Mouse (Mus musculus): Measurements from ENCODE around the gene Smtn. TPM values are rescaled to one million over a fixed set of nuclear protein-coding genes. Genes with fewer than 3 reads are reported as not detected.

Smtn gene
- polyA plus RNA-seq, 1 experiment = 57.2 TPM

DNA sequence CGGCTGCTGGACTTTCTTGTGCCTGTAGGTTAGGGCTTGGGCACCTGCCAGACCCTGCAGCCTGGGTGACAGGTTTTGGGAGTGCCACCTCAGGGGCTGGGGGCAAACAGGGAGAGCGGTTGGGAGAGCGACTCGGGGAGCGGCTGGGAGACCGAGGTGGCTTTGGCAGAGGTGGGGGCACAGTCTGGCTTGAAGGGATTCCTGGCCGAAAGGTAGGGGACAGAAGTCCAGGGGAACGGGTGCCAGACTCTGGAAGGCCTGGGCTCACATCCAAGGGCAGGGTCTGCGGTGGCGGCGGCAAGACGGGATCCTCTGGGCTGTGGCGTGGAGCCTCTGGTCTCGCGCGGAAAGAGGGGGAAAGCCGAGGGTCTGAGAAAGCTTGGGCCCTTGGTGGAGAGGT lies 38.4 kb downstream of the Smtn start:
- no peak overlapping the region for H3K27ac ChIP-seq (ENCODE audit: insufficient read depth, low read depth, low read length)
- no peak overlapping the region for H3K4me3 ChIP-seq (ENCODE audit: insufficient read depth, low read depth, low read length)
- TF ChIP-seq CTCF (conservative IDR thresholded peaks at IDR 0.05; ENCODE audit: insufficient read depth, insufficient read length, low read depth, low read length) (no peak), POLR2A (IDR thresholded peaks at IDR 0.05; ENCODE audit: low read depth, low read length) (no peak)
- no peaks in the 10 kb centered on the region for H3K27me3 ChIP-seq (replicated peaks; ENCODE audit: control insufficient read depth, insufficient read depth, low read length)
- 67% methylated on average over 17 of the region's 17 CpGs for WGBS
- no peaks in the 10 kb centered on the region; the same call in 1 of the 2 replicates for H3K4me1 ChIP-seq (ENCODE audit: control insufficient read depth, insufficient read depth, low read length)
- H3K36me3 ChIP-seq (ENCODE audit: control insufficient read depth, insufficient read depth, low read length) = no peaks in the 10 kb centered on the region
- peak; percentile 64 for DNase-seq

DNA sequence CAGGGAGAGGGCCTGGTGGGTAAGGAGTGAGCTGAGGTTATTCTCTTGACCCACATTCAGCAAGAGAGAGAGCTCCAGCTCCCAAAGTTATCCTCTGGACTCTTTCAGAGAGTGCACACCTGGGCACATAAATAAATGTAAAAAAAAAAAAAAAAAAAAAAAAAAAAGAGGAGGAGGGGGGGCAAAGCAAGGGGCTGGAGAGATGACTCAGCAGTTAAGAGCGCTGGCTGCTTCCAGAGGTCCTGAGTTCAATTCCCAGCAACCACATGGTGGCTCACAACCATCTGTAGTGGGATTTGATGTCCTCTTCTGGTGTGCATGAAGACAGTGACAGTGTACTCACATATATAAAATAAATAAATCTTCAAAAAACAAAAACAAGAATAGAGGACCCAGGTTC lies 43.1 kb downstream of the Smtn start:
- no peak for TF ChIP-seq POLR2A (IDR thresholded peaks at IDR 0.05; ENCODE audit: low read depth, low read length)
- no peak for TF ChIP-seq CTCF (conservative IDR thresholded peaks at IDR 0.05; ENCODE audit: insufficient read depth, insufficient read length, low read depth, low read length)
- Histone ChIP-seq H3K4me3 (ENCODE audit: insufficient read depth, low read depth, low read length) (no peak overlapping the region), H3K36me3 (ENCODE audit: control insufficient read depth, insufficient read depth, low read length) (no peaks in the 10 kb centered on the region), H3K27ac (ENCODE audit: insufficient read depth, low read depth, low read length) (peak overlapping the region; percentile 59), H3K4me1 (ENCODE audit: control insufficient read depth, insufficient read depth, low read length) (no peaks in the 10 kb centered on the region), H3K27me3 (replicated peaks; ENCODE audit: control insufficient read depth, insufficient read depth, low read length) (no peaks in the 10 kb centered on the region)
- DNase-seq = no peak
- WGBS = 86% methylated on average over 1 of the region's 1 CpGs

DNA sequence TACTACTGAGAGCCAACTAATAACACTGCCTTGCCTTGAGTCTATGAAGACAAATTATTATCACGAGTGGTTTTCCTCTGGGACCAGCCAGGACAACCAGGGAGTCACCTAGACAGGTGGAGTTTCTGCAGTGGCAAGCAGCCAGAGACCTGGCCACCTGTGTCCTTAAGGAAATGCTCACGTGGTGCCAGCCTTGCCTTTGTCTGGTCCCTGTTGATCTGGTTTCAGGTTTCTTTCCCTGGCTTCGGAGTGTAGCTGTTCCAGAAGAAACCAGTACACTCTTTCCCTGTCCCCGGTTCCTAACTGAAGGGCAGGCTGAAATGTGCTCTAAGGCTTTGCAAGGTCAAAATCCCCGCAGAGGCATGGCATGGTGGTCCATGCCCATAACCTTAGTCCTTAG lies 43.7 kb downstream of the Smtn start:
- 47% methylated on average over 5 of the region's 5 CpGs for WGBS
- DNase-seq = peak; percentile 80
- Histone ChIP-seq H3K27ac (ENCODE audit: insufficient read depth, low read depth, low read length) (peak overlapping the region; percentile 59), H3K27me3 (replicated peaks; ENCODE audit: control insufficient read depth, insufficient read depth, low read length) (no peaks in the 10 kb centered on the region), H3K36me3 (ENCODE audit: control insufficient read depth, insufficient read depth, low read length) (no peaks in the 10 kb centered on the region), H3K4me3 (ENCODE audit: insufficient read depth, low read depth, low read length) (no peak overlapping the region), H3K4me1 (ENCODE audit: control insufficient read depth, insufficient read depth, low read length) (no peaks in the 10 kb centered on the region)
- TF ChIP-seq POLR2A (IDR thresholded peaks at IDR 0.05; ENCODE audit: low read depth, low read length) (no peak), CTCF (conservative IDR thresholded peaks at IDR 0.05; ENCODE audit: insufficient read depth, insufficient read length, low read depth, low read length) (no peak)

DNA sequence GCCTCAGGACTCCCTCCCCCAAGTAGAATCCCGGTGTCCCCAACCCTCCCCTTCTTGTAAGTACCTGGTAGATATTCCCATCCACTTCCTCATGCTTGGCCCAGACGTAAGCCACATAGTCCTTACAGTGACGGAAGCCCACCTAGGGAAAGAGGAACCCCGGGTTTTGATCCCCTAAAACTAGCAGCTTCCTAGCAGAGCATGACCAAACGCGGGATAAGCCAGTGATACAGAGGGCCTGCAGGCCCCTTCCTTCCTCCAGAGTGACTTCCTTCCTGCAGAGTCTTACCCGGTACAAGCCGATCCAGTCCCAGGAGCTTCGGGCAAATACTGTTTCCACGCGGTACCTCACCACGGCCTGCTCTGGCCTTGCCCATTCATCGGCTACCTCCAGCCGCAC lies 44.9 kb downstream of the Smtn start:
- no peak for TF ChIP-seq POLR2A (IDR thresholded peaks at IDR 0.05; ENCODE audit: low read depth, low read length)
- no peak for TF ChIP-seq CTCF (conservative IDR thresholded peaks at IDR 0.05; ENCODE audit: insufficient read depth, insufficient read length, low read depth, low read length)
- H3K27me3 ChIP-seq (replicated peaks; ENCODE audit: control insufficient read depth, insufficient read depth, low read length) = no peaks in the 10 kb centered on the region
- WGBS = 85% methylated on average over 14 of the region's 14 CpGs

DNA sequence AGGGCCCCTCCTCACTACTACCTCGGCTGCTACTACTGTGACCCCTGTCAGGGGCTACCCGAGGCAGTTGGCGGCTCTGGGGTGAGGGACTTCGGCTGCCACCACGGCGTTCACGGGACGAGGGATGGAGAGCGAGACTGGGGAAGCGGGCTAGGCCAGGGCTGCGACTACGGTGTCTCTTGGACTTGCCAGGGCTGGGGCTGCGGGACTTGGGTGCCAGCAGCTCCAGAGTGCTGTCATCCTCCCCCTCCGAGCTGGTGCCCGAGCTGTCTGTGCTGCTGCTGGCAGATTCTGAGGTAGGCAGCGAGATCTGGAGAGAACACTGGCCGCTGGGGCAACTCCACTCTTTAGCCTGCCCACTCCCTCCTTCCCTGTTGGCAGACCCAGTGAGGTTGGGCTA lies 45.6 kb downstream of the Smtn start:
- DNase-seq = no peak
- H3K4me1 ChIP-seq (ENCODE audit: control insufficient read depth, insufficient read depth, low read length) = no peaks in the 10 kb centered on the region
- no peak overlapping the region for H3K4me3 ChIP-seq (ENCODE audit: insufficient read depth, low read depth, low read length)
- H3K27me3 ChIP-seq (replicated peaks; ENCODE audit: control insufficient read depth, insufficient read depth, low read length) = no peaks in the 10 kb centered on the region
- TF ChIP-seq CTCF (conservative IDR thresholded peaks at IDR 0.05; ENCODE audit: insufficient read depth, insufficient read length, low read depth, low read length) (no peak), POLR2A (IDR thresholded peaks at IDR 0.05; ENCODE audit: low read depth, low read length) (no peak)
- H3K36me3 ChIP-seq (ENCODE audit: control insufficient read depth, insufficient read depth, low read length) = no peaks in the 10 kb centered on the region
- WGBS = 84% methylated on average over 17 of the region's 17 CpGs
- no peak overlapping the region for H3K27ac ChIP-seq (ENCODE audit: insufficient read depth, low read depth, low read length)

More for the DNA sequence above, 44.9 kb downstream of the Smtn start:
- no peak overlapping the region for H3K27ac ChIP-seq (ENCODE audit: insufficient read depth, low read depth, low read length)
- H3K4me3 ChIP-seq (ENCODE audit: insufficient read depth, low read depth, low read length) = no peak overlapping the region
- no peak for DNase-seq
- H3K4me1 ChIP-seq (ENCODE audit: control insufficient read depth, insufficient read depth, low read length) = no peaks in the 10 kb centered on the region
- no peaks in the 10 kb centered on the region for H3K36me3 ChIP-seq (ENCODE audit: control insufficient read depth, insufficient read depth, low read length)

DNA sequence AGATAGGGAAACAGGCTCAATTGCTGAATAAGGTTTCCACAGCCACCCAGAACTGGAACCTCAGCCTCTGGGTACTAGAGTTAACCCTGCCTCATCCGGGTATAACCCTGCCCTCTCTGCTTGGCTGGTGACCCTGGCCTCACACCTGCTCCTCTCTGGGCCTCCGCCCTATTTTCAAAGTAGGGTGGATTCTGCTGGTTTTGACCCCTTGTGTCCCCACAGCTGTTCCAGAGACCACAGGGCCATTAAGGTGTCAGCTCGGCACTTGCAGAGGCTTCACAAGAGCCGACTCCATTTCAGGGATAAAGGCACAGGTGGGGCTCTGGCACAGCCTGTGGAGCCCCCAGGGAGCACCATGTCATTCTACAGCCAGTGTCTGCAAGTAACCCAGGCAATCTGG lies 47.7 kb downstream of the Smtn start:
- WGBS = 55% methylated on average over 4 of the region's 4 CpGs
- Histone ChIP-seq H3K27me3 (replicated peaks; ENCODE audit: control insufficient read depth, insufficient read depth, low read length) (no peaks in the 10 kb centered on the region), H3K27ac (ENCODE audit: insufficient read depth, low read depth, low read length) (peak overlapping the region; percentile 2; the same call in 1 of the 2 replicates), H3K4me3 (ENCODE audit: insufficient read depth, low read depth, low read length) (no peak overlapping the region), H3K4me1 (ENCODE audit: control insufficient read depth, insufficient read depth, low read length) (no peaks in the 10 kb centered on the region), H3K36me3 (ENCODE audit: control insufficient read depth, insufficient read depth, low read length) (no peaks in the 10 kb centered on the region)
- peak; percentile 23 for DNase-seq
- no peak for TF ChIP-seq POLR2A (IDR thresholded peaks at IDR 0.05; ENCODE audit: low read depth, low read length)

DNA sequence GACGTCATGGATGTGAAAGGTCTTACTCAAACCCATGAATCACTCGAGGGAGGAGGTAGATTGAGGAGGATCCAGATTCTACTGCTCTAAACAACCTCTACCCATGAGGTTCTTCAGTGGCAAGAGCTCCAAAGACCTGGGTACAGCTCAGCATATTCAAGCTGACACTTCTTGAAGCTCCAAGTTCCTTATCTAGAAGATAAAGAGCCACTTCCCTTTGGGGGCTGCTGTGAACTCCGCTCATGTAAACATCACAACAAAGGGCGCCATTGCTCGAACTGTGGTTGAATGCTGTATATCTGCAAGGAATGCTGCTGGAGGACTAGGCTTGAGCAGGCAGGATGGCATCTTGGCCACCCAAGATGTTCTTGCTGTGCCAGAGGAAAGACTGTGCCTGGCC lies 51.4 kb downstream of the Smtn start:
- H3K27me3 ChIP-seq (replicated peaks; ENCODE audit: control insufficient read depth, insufficient read depth, low read length) = no peaks in the 10 kb centered on the region
- H3K27ac ChIP-seq (ENCODE audit: insufficient read depth, low read depth, low read length) = no peak overlapping the region
- no peaks in the 10 kb centered on the region for H3K4me1 ChIP-seq (ENCODE audit: control insufficient read depth, insufficient read depth, low read length)
- TF ChIP-seq CTCF (conservative IDR thresholded peaks at IDR 0.05; ENCODE audit: insufficient read depth, insufficient read length, low read depth, low read length) = no peak
- TF ChIP-seq POLR2A (IDR thresholded peaks at IDR 0.05; ENCODE audit: low read depth, low read length) = no peak
- no peaks in the 10 kb centered on the region for H3K36me3 ChIP-seq (ENCODE audit: control insufficient read depth, insufficient read depth, low read length)
- DNase-seq = no peak
- H3K4me3 ChIP-seq (ENCODE audit: insufficient read depth, low read depth, low read length) = no peak overlapping the region
- WGBS = 87% methylated on average over 5 of the region's 5 CpGs

Data from kidney, adult 2 months (tissue).